Mouse (Mus musculus): Measurements from ENCODE around the gene Krt9. TPM values are rescaled to one million over a fixed set of nuclear protein-coding genes. Genes with fewer than 3 reads are reported as not detected.

Gene Krt9
- not detected in 2 replicates for polyA plus RNA-seq (2012; rRNA removed; ENCODE audit: low replicate concordance)

DNA sequence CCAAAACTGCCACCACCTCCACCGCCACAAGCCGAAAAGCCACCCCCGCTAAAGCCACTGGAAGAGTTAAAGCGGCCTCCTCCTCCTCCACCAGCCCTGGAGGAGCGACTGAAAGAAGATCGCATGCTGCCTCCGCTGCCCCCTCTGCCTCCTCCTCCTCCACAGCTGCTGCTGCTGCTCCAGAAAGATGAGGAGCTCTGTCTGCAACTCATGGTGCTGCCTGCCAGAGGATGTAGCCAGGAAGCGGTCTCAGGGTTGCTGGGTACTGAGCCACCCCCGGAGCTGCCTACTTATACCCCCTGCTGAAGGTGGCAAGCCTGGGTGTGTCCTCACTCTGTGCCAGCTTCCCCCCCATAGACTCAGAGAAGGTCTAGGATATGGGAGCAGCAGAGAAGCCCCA, at the start of gene Krt9:
Gene Krt9 (minus strand): TSS at position 255 of the 400 bp plus-strand sequence.

DNA sequence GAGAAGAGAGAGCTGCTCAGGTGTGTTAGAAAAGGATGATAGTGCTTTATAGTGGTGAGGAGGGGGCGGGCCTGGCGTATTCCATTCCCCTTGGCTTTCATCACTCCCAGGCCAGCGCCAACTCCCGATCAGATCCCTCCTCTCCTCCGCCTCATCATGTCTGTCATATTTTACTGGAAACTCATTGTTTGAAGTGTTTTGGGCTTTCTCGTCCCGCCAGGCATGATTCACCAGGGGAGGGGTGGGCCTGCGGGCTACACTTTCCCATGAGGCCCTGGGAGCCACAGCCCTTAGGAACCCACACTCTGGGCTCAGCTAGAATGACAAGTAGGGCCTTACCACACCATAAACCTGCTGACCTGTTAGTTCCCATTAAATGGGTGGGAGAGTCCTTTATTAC, 14.5 kb upstream of the Krt9 start, which contains the start of gene Krt14:
Gene Krt14 (minus strand): TSS at position 51 of the 400 bp plus-strand sequence.

DNA sequence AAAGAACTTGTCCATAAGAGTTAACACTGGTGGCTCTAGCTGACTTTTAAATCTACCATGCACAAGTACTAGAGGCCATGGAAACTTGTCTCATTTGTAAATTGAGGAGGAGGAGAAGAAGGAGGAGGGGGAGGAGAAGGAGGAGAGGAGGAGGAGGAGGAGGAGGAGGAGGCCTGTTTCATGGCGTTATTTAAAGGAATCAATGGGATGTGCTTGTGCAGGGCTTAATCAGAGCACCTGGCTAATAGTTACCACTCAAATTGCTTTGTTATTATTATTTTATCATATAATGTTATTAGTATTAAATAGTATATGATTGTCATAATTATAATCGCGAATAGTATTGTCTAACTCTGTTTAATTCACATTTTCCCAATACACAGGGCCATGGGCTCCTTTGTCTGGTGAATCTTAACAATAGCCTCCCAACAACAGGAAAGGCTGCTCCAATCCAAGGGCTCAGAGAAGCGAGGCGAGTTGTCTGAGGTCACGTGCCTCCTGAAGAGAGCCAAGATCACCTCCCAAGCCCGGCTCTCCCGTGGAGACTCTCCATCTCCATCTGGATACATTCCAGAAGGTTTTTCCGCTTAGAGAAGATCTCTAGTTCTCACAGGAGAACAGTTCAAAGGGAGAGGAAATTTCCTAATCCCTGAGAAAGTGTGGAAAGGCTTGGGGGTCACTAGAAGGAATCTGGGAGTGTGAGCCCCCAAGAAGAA, 44.3 kb downstream of the Krt9 start, which contains the start of gene Krt19:
Gene Krt19 (minus strand): TSS at position 51 of the 716 bp plus-strand sequence.

Other genes with a start within 250 kb of the Krt9 start
- not detected in 2 replicates for gene Krtap9-5, start 244.8 kb downstream of the Krt9 start, polyA plus RNA-seq (2012; rRNA removed; ENCODE audit: low replicate concordance)
- not detected in 2 replicates for gene Krtap29-1, start 214.2 kb downstream of the Krt9 start, polyA plus RNA-seq (2012; rRNA removed; ENCODE audit: low replicate concordance)
- not detected in 2 replicates for gene Krtap16-1, start 206.6 kb downstream of the Krt9 start, polyA plus RNA-seq (2012; rRNA removed; ENCODE audit: low replicate concordance)
- gene Krtap17-1, start 199.3 kb downstream of the Krt9 start, polyA plus RNA-seq (2012; rRNA removed; ENCODE audit: low replicate concordance) = not detected in 2 replicates
- not detected in 2 replicates for gene Krt33a, start 177.0 kb downstream of the Krt9 start, polyA plus RNA-seq (2012; rRNA removed; ENCODE audit: low replicate concordance)
- not detected in 2 replicates for gene Krt33b, start 163.4 kb downstream of the Krt9 start, polyA plus RNA-seq (2012; rRNA removed; ENCODE audit: low replicate concordance)
- gene Krt34, start 151.7 kb downstream of the Krt9 start, polyA plus RNA-seq (2012; rRNA removed; ENCODE audit: low replicate concordance) = not detected in 2 replicates
- gene Krt31, start 142.7 kb downstream of the Krt9 start, polyA plus RNA-seq (2012; rRNA removed; ENCODE audit: low replicate concordance) = 0.08 and 0.16 TPM in 2 replicates
- 0.63 TPM in 1 of 2 replicates, not detected in the other for gene Krt32, start 105.0 kb downstream of the Krt9 start, polyA plus RNA-seq (2012; rRNA removed; ENCODE audit: low replicate concordance)
- 0.07 TPM in 1 of 2 replicates, not detected in the other for gene Krt35, start 97.0 kb downstream of the Krt9 start, polyA plus RNA-seq (2012; rRNA removed; ENCODE audit: low replicate concordance)
- gene Krt36, start 87.6 kb downstream of the Krt9 start, polyA plus RNA-seq (2012; rRNA removed; ENCODE audit: low replicate concordance) = 5.7 and 5.8 TPM in 2 replicates
- gene Krt13, start 71.7 kb downstream of the Krt9 start, polyA plus RNA-seq (2012; rRNA removed; ENCODE audit: low replicate concordance) = not detected in 2 replicates
- gene Krt15, start 57.3 kb downstream of the Krt9 start, polyA plus RNA-seq (2012; rRNA removed; ENCODE audit: low replicate concordance) = 5.5 and 33.6 TPM in 2 replicates
- gene Krt19, start 44.6 kb downstream of the Krt9 start, polyA plus RNA-seq (2012; rRNA removed; ENCODE audit: low replicate concordance) = 521 and 718 TPM in 2 replicates
- gene Krt14, start 14.3 kb upstream of the Krt9 start, polyA plus RNA-seq (2012; rRNA removed; ENCODE audit: low replicate concordance) = 52.1 and 78.7 TPM in 2 replicates
- not detected in 2 replicates for gene Krt16, start 55.7 kb upstream of the Krt9 start, polyA plus RNA-seq (2012; rRNA removed; ENCODE audit: low replicate concordance)
- 34.7 and 41.4 TPM in 2 replicates for gene Krt17, start 67.8 kb upstream of the Krt9 start, polyA plus RNA-seq (2012; rRNA removed; ENCODE audit: low replicate concordance)
- 0.07 and 0.12 TPM in 2 replicates for gene Krt42, start 76.6 kb upstream of the Krt9 start, polyA plus RNA-seq (2012; rRNA removed; ENCODE audit: low replicate concordance)
- gene Eif1, start 126.6 kb upstream of the Krt9 start, polyA plus RNA-seq (2012; rRNA removed; ENCODE audit: low replicate concordance) = 105 and 139 TPM in 2 replicates
- gene Gast, start 141.2 kb upstream of the Krt9 start, polyA plus RNA-seq (2012; rRNA removed; ENCODE audit: low replicate concordance) = not detected in 2 replicates
- 11.5 and 15.2 TPM in 2 replicates for gene Hap1, start 162.9 kb upstream of the Krt9 start, polyA plus RNA-seq (2012; rRNA removed; ENCODE audit: low replicate concordance)
- 197 and 231 TPM in 2 replicates for gene Jup, start 204.5 kb upstream of the Krt9 start, polyA plus RNA-seq (2012; rRNA removed; ENCODE audit: low replicate concordance)
- gene P3h4, start 221.6 kb upstream of the Krt9 start, polyA plus RNA-seq (2012; rRNA removed; ENCODE audit: low replicate concordance) = 22.4 and 40.4 TPM in 2 replicates
- 45.8 and 58.9 TPM in 2 replicates for gene Fkbp10, start 222.5 kb upstream of the Krt9 start, polyA plus RNA-seq (2012; rRNA removed; ENCODE audit: low replicate concordance)
- 30.1 and 47.6 TPM in 2 replicates for gene Nt5c3b, start 248.6 kb upstream of the Krt9 start, polyA plus RNA-seq (2012; rRNA removed; ENCODE audit: low replicate concordance)
- gene Klhl10, start 248.7 kb upstream of the Krt9 start, polyA plus RNA-seq (2012; rRNA removed; ENCODE audit: low replicate concordance) = 0.27 and 0.57 TPM in 2 replicates